Mouse (Mus musculus) layer of hippocampus, adult 18-20 months (tissue): ENCODE data around the gene Galns. TPM values are rescaled to one million over a fixed set of nuclear protein-coding genes. Genes with fewer than 3 reads are reported as not detected.

ENCODE experiments used
- DNase-seq, 2 experiments: peaks; one replicate each; pipeline ENCODE4 v3.0.0; 2022; ENCODE audit warnings: low spot score in 2 of 2
- long read RNA-seq: library from polyadenylated mRNA; stranded (forward); transcript quantifications from one replicate; pipeline ENCODE4 v2.0.0, GENCODE M21; 2021
- total RNA-seq, 2 experiments: library from RNA; stranded (reverse); gene quantifications; 2 replicates each; pipeline ENCODE4 v1.2.3; 2021

The Galns gene
- 10 to 100 TPM; 10.2 to 10.9 TPM for total RNA-seq
- long read RNA-seq, transcript Galns-201 (14 exons, 2,557 nt) = major isoform, 8 of 9 reads
- long read RNA-seq, partial matches to known transcripts = 0 of 9 reads
- long read RNA-seq, other reads (novel, unspliced or antisense) = 1 of 9 reads

DNA sequence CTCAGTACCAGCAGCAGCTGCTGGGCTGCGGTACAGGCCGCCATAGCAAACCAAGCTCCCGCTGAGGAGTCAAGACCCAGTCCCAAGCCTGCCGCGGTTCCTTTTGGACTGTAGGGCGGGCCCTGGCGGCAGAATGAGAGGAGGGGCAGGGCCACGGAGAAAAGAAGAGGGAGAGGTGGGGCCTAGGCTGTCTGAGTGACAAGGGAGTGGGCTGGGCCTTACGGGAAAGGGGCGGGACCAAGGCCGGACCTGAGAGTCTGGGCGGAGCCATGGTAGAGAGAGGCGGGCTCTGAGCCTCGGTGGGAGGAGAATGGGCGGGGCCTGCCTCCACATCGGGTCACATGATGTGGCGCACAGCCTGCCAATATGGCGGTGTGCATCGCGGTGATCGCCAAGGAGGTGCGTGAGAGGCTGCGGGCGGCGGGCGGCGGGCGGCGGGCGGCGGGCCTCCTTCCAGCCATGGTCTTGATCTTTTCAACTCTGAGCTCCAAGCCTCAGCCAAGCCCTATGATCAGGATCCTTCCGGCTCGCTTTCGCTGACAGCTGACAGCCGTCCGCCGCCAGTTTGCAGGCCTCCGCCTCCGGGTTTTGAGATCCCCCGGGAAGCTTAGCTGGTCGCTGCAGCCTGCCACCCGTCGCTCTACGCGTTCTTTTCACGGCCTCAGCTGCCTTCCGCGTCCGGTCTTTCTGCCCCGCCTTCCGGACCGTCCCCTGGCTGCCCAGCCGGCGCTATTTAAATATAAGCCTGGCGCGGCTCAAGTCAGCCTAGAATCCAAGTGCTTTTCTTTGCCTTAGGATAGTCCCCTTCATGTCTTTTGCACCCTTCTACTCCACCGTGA, at the start of gene Galns, which contains the start of gene Trappc2l:
TSS of gene Galns (minus strand) at position 169 of the 839 bp plus-strand sequence.
TSS of gene Trappc2l (plus strand) at position 346 of the 839 bp plus-strand sequence.
- peak; percentile 93 to 96 for DNase-seq

DNA sequence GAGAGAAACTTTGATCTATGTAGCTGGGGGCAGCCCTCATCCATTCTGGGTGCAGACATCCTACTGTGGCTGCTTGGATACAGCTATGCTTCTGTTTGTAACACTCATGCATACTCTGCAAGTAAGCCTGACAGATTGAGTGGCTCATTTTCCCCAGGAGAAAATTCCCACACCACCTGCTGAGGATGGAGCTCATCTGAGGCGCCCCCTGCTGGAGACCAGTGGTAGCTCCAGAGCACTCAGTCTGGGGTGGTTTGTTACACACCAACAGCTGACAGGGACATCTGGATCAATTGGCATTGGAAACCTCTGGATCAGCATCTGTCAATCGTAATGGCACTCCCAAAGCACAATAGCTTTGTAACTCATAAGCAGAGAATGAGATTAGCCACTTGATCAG, 48.8 kb upstream of the Galns start:
- peak in 1 of 2 experiments; percentile 57 for DNase-seq

DNA sequence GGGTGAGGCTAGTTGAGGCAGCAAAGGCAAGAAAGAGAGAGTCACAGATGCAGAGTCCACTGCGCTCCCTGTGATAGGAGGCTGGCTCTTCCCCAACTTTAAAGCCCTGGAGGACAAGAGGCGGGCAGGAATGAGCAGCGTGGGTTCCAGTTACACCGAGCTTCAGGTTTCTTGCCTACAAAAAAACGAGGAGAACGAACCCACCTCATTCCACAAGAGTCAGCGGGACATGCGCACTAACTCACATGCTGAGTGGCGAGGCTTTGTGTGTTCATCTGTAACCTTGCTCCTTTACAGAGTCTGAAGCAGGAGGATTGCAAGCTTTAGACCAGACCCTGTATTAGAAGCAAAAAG, 47.5 kb upstream of the Galns start:
- DNase-seq = no peak

DNA sequence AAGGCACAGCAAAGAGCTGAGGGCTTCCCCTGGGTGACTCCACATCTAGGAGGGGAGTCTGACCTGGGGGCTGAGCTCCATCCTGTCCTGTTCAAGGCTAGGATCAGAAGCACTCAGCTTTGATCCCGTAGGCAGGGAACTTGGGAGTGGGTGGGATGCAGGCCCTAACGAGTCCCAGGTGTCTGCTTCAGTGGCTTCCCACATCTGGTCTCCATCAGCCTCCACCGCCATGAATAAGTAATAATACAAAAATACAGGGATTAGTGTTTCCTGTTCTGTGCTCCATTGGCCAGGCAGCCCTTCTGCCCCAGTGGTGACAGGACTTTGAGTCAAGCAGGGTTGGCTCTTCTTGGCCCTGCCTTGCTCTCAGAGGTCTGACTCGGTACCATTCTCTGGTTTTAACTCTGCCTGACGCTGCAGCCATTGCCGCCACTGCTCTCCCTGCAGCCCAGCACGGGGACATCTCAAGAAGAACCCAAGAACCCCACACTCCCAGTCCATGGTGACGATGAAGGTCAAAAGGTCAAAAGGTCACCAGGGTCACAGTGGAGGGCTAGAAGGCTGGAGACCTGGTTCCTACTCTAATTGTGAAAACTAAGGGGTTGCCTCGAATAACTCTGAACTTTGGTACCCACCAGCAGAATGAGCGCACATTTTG, 47.0 kb upstream of the Galns start:
- DNase-seq = no peak

DNA sequence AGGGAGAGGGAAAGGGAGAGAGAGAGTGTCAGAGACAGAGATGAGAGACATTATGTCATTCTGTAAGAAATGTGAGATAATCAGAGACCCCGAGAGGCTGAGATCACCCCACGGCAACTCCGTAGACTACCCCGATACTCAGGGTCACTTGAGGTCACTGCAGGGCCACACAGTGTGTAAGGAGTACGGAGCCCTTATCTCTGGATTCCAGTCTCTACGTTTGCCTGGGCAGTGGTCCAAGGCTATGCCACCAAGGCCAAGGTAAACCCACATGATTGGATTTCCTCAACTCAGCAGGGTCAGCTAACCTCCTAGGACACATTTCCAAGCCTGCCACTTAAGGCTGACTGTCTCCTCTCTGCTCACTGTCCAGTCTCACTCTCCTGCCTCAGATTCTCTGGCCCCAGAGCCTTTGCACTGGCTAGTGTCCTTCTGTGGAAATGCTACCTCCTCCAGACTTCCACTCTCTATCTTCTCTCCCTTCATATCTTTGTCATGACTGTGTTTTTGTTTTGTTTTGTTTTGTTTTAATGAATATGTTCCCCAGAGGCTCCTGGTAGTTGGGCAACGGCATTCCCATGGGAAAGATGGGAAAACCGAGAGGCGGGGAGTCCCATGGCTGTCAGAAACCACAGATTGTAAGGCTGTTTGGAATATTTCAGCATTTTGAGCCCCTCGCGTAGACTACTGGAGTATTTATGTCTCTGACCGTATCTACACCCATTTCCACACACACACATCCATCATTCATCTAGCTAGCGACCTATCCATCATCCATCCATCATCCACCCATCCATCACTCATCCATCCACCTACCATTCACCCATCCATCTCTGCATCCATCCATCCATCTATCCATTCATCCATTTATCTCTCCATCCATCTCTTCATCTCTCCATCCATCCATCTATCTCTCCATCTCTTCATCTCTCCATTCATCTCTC, 45.1 kb upstream of the Galns start:
- DNase-seq = no peak

DNA sequence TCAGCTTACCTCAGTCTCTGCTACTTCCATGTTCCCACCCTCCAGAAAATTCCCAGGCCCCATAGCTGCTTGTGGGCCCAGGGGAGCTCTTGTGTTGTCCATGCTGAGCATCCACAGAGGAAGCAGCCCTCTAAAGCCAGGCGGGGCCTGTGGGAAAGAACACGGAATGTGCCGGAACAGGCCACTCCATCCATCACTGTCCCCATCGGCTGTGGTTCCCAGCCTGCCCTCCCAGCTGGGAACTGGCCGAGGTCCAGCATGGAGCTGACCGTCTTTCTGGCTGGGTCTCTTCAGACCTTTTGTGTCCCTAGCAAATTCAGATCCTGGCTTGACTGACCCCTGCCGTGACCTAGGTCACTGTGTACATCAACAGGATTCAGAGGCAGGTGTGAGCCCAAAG, 43.5 kb upstream of the Galns start:
- DNase-seq = no peak

DNA sequence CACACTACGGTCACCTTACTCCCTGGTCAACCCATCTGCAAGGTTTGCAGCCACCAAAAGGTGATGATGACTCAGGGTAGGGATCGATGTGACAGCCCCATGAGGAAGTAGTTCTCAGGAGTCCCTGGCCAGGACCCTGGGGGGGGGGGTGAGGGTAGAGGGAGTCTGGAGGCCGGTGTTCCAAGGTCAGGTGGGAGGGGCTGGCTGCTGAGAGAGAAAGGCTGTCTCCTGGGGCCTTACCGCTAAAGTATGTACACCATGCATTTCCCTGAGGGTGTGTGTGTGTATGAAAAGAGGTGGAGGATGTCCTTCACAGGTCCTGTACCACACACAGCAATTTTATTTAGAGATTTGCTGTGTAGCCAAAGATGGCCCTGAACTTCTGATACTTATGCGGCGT, 41.4 kb upstream of the Galns start:
- no peak for DNase-seq

DNA sequence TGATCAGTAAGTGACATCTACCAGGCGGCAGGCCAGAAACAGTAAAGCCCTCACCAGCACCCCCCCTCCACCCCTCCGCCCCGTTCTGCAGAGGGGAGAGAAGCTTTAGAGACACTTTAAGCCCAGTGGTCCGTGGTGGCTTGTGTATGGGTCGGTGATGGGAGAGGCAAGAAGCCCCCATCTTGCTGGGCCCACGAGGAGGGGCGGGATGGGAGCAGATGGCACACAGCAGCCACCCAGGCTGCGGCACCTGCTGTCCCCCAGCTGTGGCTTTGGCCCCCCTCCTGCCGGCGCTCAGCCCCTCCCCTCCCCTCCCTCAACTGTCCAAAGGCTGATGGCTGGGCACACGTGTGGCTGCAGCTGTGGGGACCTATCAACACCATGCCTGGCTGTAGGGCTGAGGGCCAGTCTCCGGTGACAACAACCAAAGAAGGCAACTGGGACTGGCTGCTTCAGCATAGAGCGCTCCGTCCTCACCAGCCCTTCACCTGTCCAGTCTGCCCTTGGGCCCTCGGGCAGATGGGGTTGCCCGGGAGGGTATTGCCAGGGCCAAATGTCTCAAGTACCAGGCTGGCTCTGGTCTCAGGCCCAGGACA, 40.2 kb upstream of the Galns start:
- no peak for DNase-seq

DNA sequence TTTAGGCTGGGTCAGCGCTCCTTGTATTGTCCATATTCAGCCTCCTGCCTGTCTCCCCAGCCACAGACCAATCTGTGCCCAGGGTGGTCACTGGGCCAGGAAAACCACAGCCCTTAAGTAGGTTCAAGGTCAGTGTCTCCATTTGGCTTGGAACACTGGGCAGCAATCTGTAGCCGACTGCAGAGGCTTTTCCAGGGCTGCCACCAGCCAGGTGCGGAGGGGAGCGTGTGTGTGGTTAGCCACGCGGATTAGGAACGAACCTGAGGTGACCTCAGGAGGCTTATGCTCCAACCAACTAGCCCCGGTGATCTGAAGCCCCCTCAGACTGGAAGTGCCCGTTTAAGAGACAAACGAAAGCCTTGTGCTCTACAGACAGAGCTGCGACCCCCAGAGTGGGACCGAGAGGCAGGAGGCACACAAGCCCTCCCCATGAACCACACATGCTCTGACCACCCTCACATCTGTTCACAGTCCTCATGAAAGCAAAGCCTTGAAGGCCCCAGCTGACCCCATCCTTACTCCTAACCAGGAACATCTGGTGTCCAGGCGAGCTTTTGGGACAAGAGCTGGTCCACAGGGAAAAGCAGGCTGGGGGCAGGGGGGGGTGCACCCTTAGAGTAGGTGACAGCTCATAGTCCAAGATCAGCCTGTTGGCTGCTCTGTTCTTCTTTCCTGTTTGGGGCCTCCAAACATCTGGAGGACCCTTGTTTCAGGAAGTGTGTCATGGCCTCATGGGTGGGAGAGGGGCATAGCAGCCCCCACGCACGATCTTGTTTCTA, 37.1 kb upstream of the Galns start:
- no peak for DNase-seq

DNA sequence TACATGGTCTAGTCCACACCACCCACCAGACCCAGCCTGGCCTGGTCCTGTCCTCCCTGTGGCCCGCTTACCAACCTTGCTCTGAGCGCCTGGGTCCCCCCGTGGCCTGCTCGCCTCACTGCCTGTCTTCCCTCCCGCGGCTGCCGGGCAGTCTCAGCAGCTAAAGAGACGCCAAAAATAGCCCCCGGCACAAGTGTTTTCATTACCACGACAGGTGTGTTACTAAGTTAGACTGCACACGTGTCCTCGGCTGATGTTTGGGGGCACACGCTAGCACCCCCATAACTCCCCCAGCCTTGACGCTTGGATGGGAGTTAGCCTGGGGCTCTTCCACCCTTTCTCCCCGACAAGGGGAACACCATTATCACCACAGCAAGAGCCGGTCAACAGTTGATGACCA, 35.1 kb upstream of the Galns start:
- no peak for DNase-seq

DNA sequence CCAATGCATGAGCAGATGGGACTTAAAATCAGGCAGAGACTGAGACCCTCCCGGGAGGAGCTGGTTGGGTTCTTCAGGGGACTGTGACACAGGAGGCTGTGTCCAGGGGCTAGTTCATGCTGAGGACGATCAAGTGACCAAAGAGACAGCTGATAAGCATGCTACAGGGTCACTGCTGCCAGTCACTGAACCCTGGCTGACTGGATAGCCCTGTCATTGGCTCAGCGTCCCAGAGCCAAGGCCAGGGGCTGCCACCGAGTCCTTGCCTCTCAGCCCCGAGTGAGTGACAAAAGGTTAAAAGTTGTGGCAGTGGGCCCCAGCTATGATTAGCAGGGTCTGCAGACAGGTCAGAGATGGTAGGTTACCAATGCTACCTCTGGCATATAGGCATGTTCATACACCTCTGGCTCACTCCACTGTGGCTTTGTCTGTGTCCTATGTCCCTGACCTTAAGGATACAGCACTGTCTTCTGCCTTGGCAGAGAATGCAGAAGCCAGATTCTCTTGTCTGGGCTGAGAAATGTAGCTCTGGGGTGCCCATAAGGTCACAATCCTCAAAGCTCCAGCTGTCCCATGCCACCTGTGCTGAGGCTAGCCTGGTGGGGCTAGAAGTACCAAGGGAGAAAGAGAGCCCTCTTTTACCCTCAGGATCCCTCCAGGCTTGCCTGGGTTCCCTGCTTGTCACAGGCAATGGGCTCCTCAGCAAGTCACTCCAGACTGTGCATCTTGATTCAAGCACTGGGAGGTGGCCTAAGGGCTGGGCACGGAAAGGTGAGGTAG, 33.1 kb upstream of the Galns start:
- DNase-seq = no peak

DNA sequence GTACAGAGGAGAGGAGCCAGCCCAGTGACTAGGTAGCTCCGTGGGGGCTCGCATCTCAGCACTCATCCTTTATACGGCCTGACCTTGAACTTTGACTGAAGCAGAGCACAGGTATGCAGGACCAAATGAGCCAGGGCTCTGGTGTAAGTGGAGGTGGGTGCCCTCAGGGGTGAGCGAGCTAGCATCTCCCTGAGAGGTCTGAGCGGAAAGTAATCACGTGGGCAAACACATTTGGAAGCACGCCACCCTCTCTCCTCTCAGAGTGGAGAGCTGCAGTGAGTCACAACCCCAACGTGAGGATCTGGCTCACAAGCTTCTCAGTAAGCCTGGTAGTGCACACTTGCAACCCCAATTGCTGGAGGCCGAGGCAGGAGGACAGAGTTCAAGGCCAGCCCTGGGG, 30.8 kb upstream of the Galns start:
- DNase-seq = peak; percentile 36 to 62

DNA sequence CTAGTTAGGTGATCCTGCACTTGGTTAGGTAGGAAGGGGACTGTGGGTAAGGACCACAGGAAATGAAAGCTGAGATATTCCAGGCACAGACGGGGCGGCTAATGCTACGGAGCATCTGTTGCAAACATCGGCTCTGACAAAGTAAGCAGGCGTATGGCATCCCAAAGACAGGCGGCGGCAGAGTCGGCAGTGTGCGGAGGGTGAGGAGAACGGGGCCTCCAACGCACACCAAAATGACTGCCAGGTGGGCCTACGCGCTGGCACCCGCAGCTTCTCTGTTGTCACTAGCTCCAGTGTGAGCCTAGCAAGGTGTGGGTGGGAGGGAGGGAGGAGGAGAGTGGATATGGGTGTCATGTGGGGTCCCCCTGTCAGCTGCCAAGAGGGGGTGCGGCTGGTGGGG, 30.1 kb upstream of the Galns start:
- peak; percentile 84 to 92 for DNase-seq

DNA sequence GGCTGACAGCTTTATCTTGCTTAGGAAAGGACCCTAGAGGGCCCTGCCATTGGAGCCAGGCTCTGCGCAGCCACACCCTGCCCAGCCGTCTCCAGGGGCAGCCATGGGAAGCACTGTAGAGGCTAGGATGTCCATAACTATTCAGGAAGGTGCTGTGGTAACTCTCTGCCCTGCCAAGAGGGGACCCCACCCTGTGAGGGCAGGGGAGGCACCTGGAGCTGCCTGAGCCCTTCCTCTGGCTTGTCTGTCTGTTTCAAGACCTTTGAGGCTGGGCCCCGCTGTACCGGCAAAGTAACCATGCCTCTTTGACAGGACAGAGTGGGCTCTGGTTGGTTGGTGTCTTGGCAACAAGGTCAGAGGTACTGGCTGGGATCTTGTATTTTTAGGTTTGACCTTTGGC, 29.6 kb upstream of the Galns start:
- DNase-seq = no peak

DNA sequence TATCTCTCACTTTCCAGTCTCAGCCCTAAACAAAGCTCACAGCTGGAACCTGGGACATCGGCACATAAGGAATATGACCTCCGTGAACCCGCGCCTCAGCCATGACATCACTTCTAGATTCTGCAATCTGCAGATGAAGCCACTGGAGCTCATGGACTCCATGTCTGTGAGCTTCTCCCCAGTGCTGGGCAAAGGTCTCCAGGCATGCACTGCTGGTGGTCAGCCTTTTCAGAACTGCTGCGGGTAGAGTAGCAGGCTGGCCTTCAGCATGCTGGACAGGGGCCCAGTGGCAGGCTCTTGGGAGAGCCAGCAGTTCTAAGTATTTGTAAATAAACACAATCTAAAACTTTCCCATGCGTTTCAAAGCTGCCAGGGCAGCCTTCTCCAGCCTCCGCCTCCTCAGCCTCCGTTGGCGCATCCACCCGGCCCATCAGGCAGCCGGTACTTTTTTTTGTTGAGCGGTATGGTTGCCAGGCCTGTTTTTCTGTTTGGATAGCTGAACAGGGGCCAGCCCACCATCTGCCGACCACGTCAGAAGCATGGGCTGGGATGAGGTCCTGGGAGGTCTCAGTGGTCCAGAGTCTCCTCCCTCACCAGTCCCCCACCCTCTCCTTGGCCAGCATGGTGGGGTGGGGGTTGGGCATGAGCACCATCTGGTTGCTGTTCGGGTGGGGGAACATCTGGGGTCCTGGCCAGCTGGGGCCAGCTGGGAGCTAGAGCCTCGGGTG, 28.4 kb upstream of the Galns start:
- DNase-seq = peak; percentile 31 to 51

DNA sequence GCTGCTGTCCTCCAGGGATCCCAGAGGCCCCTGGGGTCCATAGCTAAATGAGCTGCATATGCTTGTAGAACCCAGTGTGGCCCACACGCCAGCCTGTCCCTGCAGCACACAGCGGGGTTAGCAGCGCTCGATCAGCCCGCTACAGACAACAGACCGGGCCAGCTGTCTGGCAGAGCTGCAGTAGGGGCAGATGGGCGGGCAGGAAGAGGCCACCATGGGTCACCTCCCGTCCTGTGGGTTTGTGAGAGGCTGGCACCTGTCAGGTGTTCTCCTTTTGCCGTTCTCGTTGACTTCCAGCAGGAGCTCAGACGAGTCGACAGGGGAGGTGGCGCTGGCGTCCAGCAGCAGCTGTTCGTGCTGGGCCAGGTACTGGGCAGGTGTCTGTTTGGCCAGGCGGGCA, 27.3 kb upstream of the Galns start:
- DNase-seq = no peak

DNA sequence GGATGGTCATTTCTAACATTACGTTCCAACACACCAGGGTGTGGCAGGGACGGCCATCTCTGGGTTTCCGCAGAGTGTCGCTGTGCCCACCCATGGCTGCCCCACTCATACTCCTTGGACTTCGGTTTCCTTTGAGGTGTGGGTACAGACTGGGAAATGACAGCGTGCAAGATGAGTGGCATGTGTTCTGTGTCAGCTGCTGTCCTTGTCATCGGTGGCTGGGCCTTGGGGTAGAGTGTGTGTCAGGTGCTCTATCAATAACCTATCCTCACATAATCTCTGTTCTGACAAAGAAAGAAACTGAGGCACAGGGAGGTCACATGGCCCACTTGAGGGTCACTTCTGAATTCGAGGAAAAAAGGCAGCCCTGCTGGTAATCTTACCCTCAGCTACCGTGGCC, 26.0 kb upstream of the Galns start:
- no peak for DNase-seq

DNA sequence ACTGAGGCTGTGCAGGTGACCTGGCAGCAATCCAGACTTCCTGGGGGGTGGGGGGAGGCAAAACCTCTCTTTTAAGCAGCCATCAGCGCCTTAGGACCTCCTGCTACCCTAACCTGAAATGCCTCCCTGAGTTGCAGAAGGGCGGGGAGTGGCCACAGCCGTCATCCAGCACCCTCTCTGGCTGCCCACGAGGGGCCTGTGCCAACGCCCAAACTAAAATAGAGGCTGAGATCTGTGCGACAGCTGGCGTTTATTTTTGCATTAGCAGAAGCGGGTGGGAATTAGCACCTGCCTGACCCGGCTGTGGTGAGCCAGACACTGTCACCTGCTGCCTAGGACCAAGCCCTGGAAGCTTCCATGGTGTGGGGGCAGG, 25.5 kb upstream of the Galns start:
- DNase-seq = no peak
